20 mouse cellular contexts compared by ENCODE assay signal in the genomic region with DNA sequence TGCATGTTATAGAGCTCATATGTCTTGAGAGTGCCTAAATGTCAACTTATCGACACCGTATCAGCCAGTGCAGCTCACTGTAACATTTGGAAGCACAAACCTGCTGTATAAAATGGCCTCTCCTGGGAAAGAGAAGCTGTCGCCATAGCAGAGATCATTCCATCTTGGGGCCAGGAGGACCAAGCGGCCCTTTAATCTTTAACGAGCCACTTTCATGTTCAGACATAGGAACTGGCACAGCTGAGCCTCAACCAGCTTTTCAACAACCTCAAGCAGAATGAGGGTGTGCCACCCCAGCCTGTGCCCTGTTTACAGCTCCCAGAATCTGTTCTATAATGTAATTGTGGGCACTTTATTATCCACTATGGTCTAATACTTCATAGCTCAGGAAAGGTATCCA. TPM values are rescaled to one million over a fixed set of nuclear protein-coding genes. Genes with fewer than 3 reads are reported as not detected.
A peak's percentile ranks its signal among the peaks of the same experiment; 100 is the strongest.
DNase-seq lines count a peak whose midpoint lies in the region; ATAC-seq and TF ChIP-seq lines count a peak whose summit lies in the region.
"Had no signal": no experiment of that assay in that cellular context is flagged by ENCODE, and none has a peak within 500 bp of the region (broad histone marks: within the 10 kb centered on the region; RNA-seq: fewer than 3 reads in every experiment).

No protein-coding gene starts in this region.

- no peaks in the 10 kb centered on the region for H3K27me3 ChIP-seq in hindbrain, embryonic 11.5 days (ENCODE audit: control insufficient read depth, insufficient read depth, low read length)
- no peaks in the 10 kb centered on the region for H3K27me3 ChIP-seq in hindbrain, postnatal 0 days (ENCODE audit: insufficient read depth, low read length)
- no peaks in the 10 kb centered on the region for H3K27me3 ChIP-seq in liver, embryonic 11.5 days (replicated peaks; ENCODE audit: control insufficient read depth, insufficient read depth, low read length)
- no peaks in the 10 kb centered on the region for H3K27me3 ChIP-seq in liver, embryonic 14.5 days (ENCODE audit: control insufficient read depth, insufficient read depth, low read length)
- no peaks in the 10 kb centered on the region for H3K27me3 ChIP-seq in midbrain, postnatal 0 days (ENCODE audit: insufficient read depth, low read length)
- H3K27me3 ChIP-seq: embryonic facial prominence, embryonic 15.5 days; heart, embryonic 12.5 days had no signal

- no peak for DNase-seq in hindbrain, embryonic 11.5 days (ENCODE audit: low spot score)
- no peak for DNase-seq in hindbrain, postnatal 0 days (ENCODE audit: low spot score)
- DNase-seq in liver, embryonic 11.5 days (ENCODE audit: low spot score): no peak
- no peak for DNase-seq in liver
- no peak for DNase-seq in liver, embryonic 14.5 days (ENCODE audit: low read depth in 3 of 3, low spot score in 3 of 3)
- DNase-seq in midbrain, postnatal 0 days (ENCODE audit: low spot score): no peak
- DNase-seq in frontal cortex, postnatal 25 days (ENCODE audit: low spot score in 2 of 2): no peak
- DNase-seq: cerebellum, adult 11-12 months; heart, postnatal 36 days; lung, adult 18-20 months; lung, postnatal 36 days; thymus, adult 2 months had no signal

- ATAC-seq in hindbrain, embryonic 11.5 days (ENCODE audit: low FRiP score): no peak
- ATAC-seq in hindbrain, postnatal 0 days: no peak
- no peak for ATAC-seq in liver, embryonic 11.5 days (replicated peaks; ENCODE audit: low FRiP score)
- ATAC-seq in liver, embryonic 14.5 days (ENCODE audit: insufficient read depth): no peak
- ATAC-seq in midbrain, postnatal 0 days (ENCODE audit: low FRiP score): no peak
- ATAC-seq: intestine, postnatal 0 days had no signal

- H3K4me1 ChIP-seq in hindbrain, embryonic 11.5 days (replicated peaks; ENCODE audit: control insufficient read depth, insufficient read depth, low read length): no peaks in the 10 kb centered on the region; the same call in 1 of the 2 replicates
- H3K4me1 ChIP-seq in hindbrain, postnatal 0 days (ENCODE audit: insufficient read depth, low read length): no peaks in the 10 kb centered on the region
- peaks cover 75% of the 10 kb centered on the region for H3K4me1 ChIP-seq in liver, embryonic 11.5 days (replicated peaks; ENCODE audit: control insufficient read depth, insufficient read depth, low read length)
- peaks cover 77 to 81% of the 10 kb centered on the region in 2 experiments for H3K4me1 ChIP-seq in liver, embryonic 14.5 days (replicated peaks; ENCODE audit: control insufficient read depth in 2 of 2, insufficient read depth in 2 of 2, low read length in 1 of 2)
- H3K4me1 ChIP-seq in midbrain, postnatal 0 days (ENCODE audit: insufficient read depth, low read length): 0 out of 2 replicates have a peak, but pooled peaks cover 5% of the 10 kb centered on the region

- H3K27ac ChIP-seq in hindbrain, embryonic 11.5 days (ENCODE audit: low read depth, low read length): peak overlapping the region; percentile 39; the same call in 1 of the 2 replicates
- no peak overlapping the region for H3K27ac ChIP-seq in hindbrain, postnatal 0 days
- peak overlapping the region; percentile 34; the same call in 1 of the 2 replicates for H3K27ac ChIP-seq in liver, embryonic 11.5 days (ENCODE audit: low read depth, low read length)
- H3K27ac ChIP-seq in liver, embryonic 14.5 days: peak overlapping the region; percentile 65
- H3K27ac ChIP-seq in midbrain, postnatal 0 days (ENCODE audit: low read depth, low read length): peak overlapping the region; percentile 14; the same call in 1 of the 2 replicates
- H3K27ac ChIP-seq: embryonic facial prominence, embryonic 15.5 days had no signal

- no peak overlapping the region for H3K4me3 ChIP-seq in hindbrain, embryonic 11.5 days (ENCODE audit: low read depth, low read length)
- no peak overlapping the region for H3K4me3 ChIP-seq in hindbrain, postnatal 0 days (ENCODE audit: low read length)
- H3K4me3 ChIP-seq in liver, embryonic 11.5 days (ENCODE audit: low read depth, low read length): no peak overlapping the region
- H3K4me3 ChIP-seq in liver, embryonic 14.5 days (ENCODE audit: insufficient read depth in 1 of 2, low read depth in 2 of 2, low read length in 2 of 2): no peak overlapping the region
- no peak overlapping the region for H3K4me3 ChIP-seq in midbrain, postnatal 0 days (ENCODE audit: low read depth, low read length)
- H3K4me3 ChIP-seq: embryonic facial prominence, embryonic 15.5 days; heart, embryonic 12.5 days had no signal

- 66% methylated on average over 5 of the region's 5 CpGs for WGBS in hindbrain, embryonic 11.5 days
- WGBS in hindbrain, postnatal 0 days: 59% methylated on average over 5 of the region's 5 CpGs
- 83% methylated on average over 5 of the region's 5 CpGs for WGBS in liver, embryonic 11.5 days
- WGBS in liver, embryonic 14.5 days (ENCODE audit: insufficient replicate concordance): 78% methylated on average over 5 of the region's 5 CpGs
- WGBS in midbrain, postnatal 0 days: 57% methylated on average over 5 of the region's 5 CpGs

- H3K9me3 ChIP-seq in hindbrain, embryonic 11.5 days (ENCODE audit: control insufficient read depth, low read length): no peaks in the 10 kb centered on the region
- H3K9me3 ChIP-seq in hindbrain, postnatal 0 days (ENCODE audit: low read length): no peaks in the 10 kb centered on the region
- H3K9me3 ChIP-seq in liver, embryonic 11.5 days (ENCODE audit: control insufficient read depth, low read length): no peaks in the 10 kb centered on the region
- no peaks in the 10 kb centered on the region for H3K9me3 ChIP-seq in liver, embryonic 14.5 days (ENCODE audit: control insufficient read depth, low read length)
- H3K9me3 ChIP-seq in midbrain, postnatal 0 days (ENCODE audit: low read length): no peaks in the 10 kb centered on the region
- H3K9me3 ChIP-seq: embryonic facial prominence, embryonic 15.5 days; heart, embryonic 12.5 days had no signal

- no peak overlapping the region for H3K4me2 ChIP-seq in hindbrain, embryonic 11.5 days (replicated peaks; ENCODE audit: low read depth, low read length)
- no peak overlapping the region for H3K4me2 ChIP-seq in hindbrain, postnatal 0 days (ENCODE audit: low read depth, low read length)
- H3K4me2 ChIP-seq in liver, embryonic 11.5 days: no peak overlapping the region
- no peak overlapping the region for H3K4me2 ChIP-seq in liver, embryonic 14.5 days (ENCODE audit: low read depth)
- no peak overlapping the region for H3K4me2 ChIP-seq in midbrain, postnatal 0 days (ENCODE audit: low read depth, low read length, poor library complexity, severe bottlenecking)
- H3K4me2 ChIP-seq: embryonic facial prominence, embryonic 15.5 days; heart, embryonic 12.5 days had no signal

- no peak for TF ChIP-seq CTCF in hindbrain, postnatal 0 days (IDR thresholded peaks at IDR 0.05; ENCODE audit: low read depth)
- TF ChIP-seq CTCF in liver, embryonic 14.5 days (IDR thresholded peaks at IDR 0.05; ENCODE audit: low read depth): no peak
- no peak for TF ChIP-seq CTCF in midbrain, postnatal 0 days (IDR thresholded peaks at IDR 0.05)

- no peaks in the 10 kb centered on the region for H3K36me3 ChIP-seq in hindbrain, embryonic 11.5 days (ENCODE audit: control insufficient read depth, insufficient read depth, low read length)
- no peaks in the 10 kb centered on the region for H3K36me3 ChIP-seq in hindbrain, postnatal 0 days (ENCODE audit: insufficient read depth, low read length)
- no peaks in the 10 kb centered on the region; the same call in 1 of the 2 replicates for H3K36me3 ChIP-seq in liver, embryonic 11.5 days (ENCODE audit: control insufficient read depth, insufficient read depth, low read length)
- H3K36me3 ChIP-seq in liver, embryonic 14.5 days (replicated peaks; ENCODE audit: control insufficient read depth, insufficient read depth, low read depth): peaks cover 5% of the 10 kb centered on the region; the same call in 1 of the 2 replicates
- no peaks in the 10 kb centered on the region for H3K36me3 ChIP-seq in midbrain, postnatal 0 days (ENCODE audit: insufficient read depth, low read length)
- H3K36me3 ChIP-seq: embryonic facial prominence, embryonic 15.5 days; heart, embryonic 12.5 days had no signal

- TF ChIP-seq EP300 in liver, embryonic 14.5 days (IDR thresholded peaks at IDR 0.05; ENCODE audit: low read depth): no peak

- H3K9ac ChIP-seq in hindbrain, embryonic 11.5 days (ENCODE audit: low read depth, low read length): no peak overlapping the region
- no peak overlapping the region for H3K9ac ChIP-seq in hindbrain, postnatal 0 days (replicated peaks; ENCODE audit: low read length)
- H3K9ac ChIP-seq in liver, embryonic 11.5 days (ENCODE audit: low read depth, low read length): no peak overlapping the region
- H3K9ac ChIP-seq in liver, embryonic 14.5 days (replicated peaks): no peak overlapping the region
- no peak overlapping the region for H3K9ac ChIP-seq in midbrain, postnatal 0 days (replicated peaks; ENCODE audit: low read length, poor library complexity, severe bottlenecking)
- H3K9ac ChIP-seq: embryonic facial prominence, embryonic 15.5 days; heart, embryonic 12.5 days had no signal

RNA-seq across cellular contexts. Expression of a gene that starts 20.8 kb away (rescaled TPM):
- polyA plus RNA-seq in hindbrain, embryonic 11.5 days (2014; fragmentation: Nextera tagmentation; extraction: Ambion mirVana): 6.3 and 8.8 TPM in 2 replicates
- 4.9 and 6.1 TPM in 2 replicates for total RNA-seq in hindbrain, postnatal 0 days (2014; rRNA removed)
- 2.5 and 3.2 TPM in 2 replicates for polyA plus RNA-seq in hindbrain, postnatal 0 days (2015; fragmentation: Nextera tagmentation; extraction: Ambion mirVana)
- polyA plus RNA-seq in liver, embryonic 11.5 days (2014; fragmentation: Nextera tagmentation; extraction: Ambion mirVana): 27.5 and 29.7 TPM in 2 replicates
- 12.6 and 12.9 TPM in 2 replicates for polyA plus RNA-seq in liver, embryonic 14.5 days (2012; rRNA removed)
- polyA plus RNA-seq in liver, embryonic 14.5 days (2014; fragmentation: Nextera tagmentation; extraction: Ambion mirVana): 19.0 and 20.6 TPM in 2 replicates
- total RNA-seq in midbrain, postnatal 0 days (2014; rRNA removed): 2.0 and 7.8 TPM in 2 replicates
- 2.0 and 2.5 TPM in 2 replicates for polyA plus RNA-seq in midbrain, postnatal 0 days (2015; fragmentation: Nextera tagmentation; extraction: Ambion mirVana)

RNA-seq across cellular contexts. Expression of a gene that starts 40.2 kb away (rescaled TPM):
- 14.6 and 15.7 TPM in 2 replicates for polyA plus RNA-seq in hindbrain, embryonic 11.5 days (2014; fragmentation: Nextera tagmentation; extraction: Ambion mirVana)
- total RNA-seq in hindbrain, postnatal 0 days (2014; rRNA removed): 8.9 and 11.4 TPM in 2 replicates
- polyA plus RNA-seq in hindbrain, postnatal 0 days (2015; fragmentation: Nextera tagmentation; extraction: Ambion mirVana): 9.7 TPM in 2 replicates
- 14.4 and 14.8 TPM in 2 replicates for polyA plus RNA-seq in liver, embryonic 11.5 days (2014; fragmentation: Nextera tagmentation; extraction: Ambion mirVana)
- 2.8 and 3.5 TPM in 2 replicates for polyA plus RNA-seq in liver, embryonic 14.5 days (2012; rRNA removed)
- 5.8 and 6.8 TPM in 2 replicates for polyA plus RNA-seq in liver, embryonic 14.5 days (2014; fragmentation: Nextera tagmentation; extraction: Ambion mirVana)
- total RNA-seq in midbrain, postnatal 0 days (2014; rRNA removed): 8.4 and 11.2 TPM in 2 replicates
- polyA plus RNA-seq in midbrain, postnatal 0 days (2015; fragmentation: Nextera tagmentation; extraction: Ambion mirVana): 11.0 and 11.2 TPM in 2 replicates

RNA-seq across cellular contexts. Expression of a gene that starts 41.7 kb away (rescaled TPM):
- 0.09 and 0.22 TPM in 2 replicates for polyA plus RNA-seq in hindbrain, embryonic 11.5 days (2014; fragmentation: Nextera tagmentation; extraction: Ambion mirVana)
- not detected in 2 replicates for total RNA-seq in hindbrain, postnatal 0 days (2014; rRNA removed)
- polyA plus RNA-seq in hindbrain, postnatal 0 days (2015; fragmentation: Nextera tagmentation; extraction: Ambion mirVana): 0.13 TPM in 1 of 2 replicates, not detected in the other
- polyA plus RNA-seq in liver, embryonic 11.5 days (2014; fragmentation: Nextera tagmentation; extraction: Ambion mirVana): 0.13 and 0.15 TPM in 2 replicates
- polyA plus RNA-seq in liver, embryonic 14.5 days (2012; rRNA removed): 0.07 and 0.09 TPM in 2 replicates
- 0.04 and 0.18 TPM in 2 replicates for polyA plus RNA-seq in liver, embryonic 14.5 days (2014; fragmentation: Nextera tagmentation; extraction: Ambion mirVana)
- not detected in 2 replicates for total RNA-seq in midbrain, postnatal 0 days (2014; rRNA removed)
- 0.22 and 0.27 TPM in 2 replicates for polyA plus RNA-seq in midbrain, postnatal 0 days (2015; fragmentation: Nextera tagmentation; extraction: Ambion mirVana)
- total RNA-seq: ES-E14; heart, postnatal 36 days; layer of hippocampus, postnatal 14 days; left cerebral cortex, postnatal 14 days had no signal
- polyA plus RNA-seq: cortical plate, adult 2 months; frontal cortex, adult 2 months had no signal

RNA-seq across cellular contexts. Expression of a gene that starts 58.0 kb away (rescaled TPM):
- 19.8 and 22.9 TPM in 2 replicates for polyA plus RNA-seq in hindbrain, embryonic 11.5 days (2014; fragmentation: Nextera tagmentation; extraction: Ambion mirVana)
- total RNA-seq in hindbrain, postnatal 0 days (2014; rRNA removed): 23.5 and 34.2 TPM in 2 replicates
- 26.0 and 27.2 TPM in 2 replicates for polyA plus RNA-seq in hindbrain, postnatal 0 days (2015; fragmentation: Nextera tagmentation; extraction: Ambion mirVana)
- polyA plus RNA-seq in liver, embryonic 11.5 days (2014; fragmentation: Nextera tagmentation; extraction: Ambion mirVana): 43.4 and 44.9 TPM in 2 replicates
- 26.1 and 27.2 TPM in 2 replicates for polyA plus RNA-seq in liver, embryonic 14.5 days (2012; rRNA removed)
- 11.9 and 13.8 TPM in 2 replicates for polyA plus RNA-seq in liver, embryonic 14.5 days (2014; fragmentation: Nextera tagmentation; extraction: Ambion mirVana)
- 24.9 and 28.7 TPM in 2 replicates for total RNA-seq in midbrain, postnatal 0 days (2014; rRNA removed)
- polyA plus RNA-seq in midbrain, postnatal 0 days (2015; fragmentation: Nextera tagmentation; extraction: Ambion mirVana): 29.8 and 30.1 TPM in 2 replicates
